Mouse (Mus musculus): ENCODE results near the gene Sgcd. TPM values are rescaled to one million over a fixed set of nuclear protein-coding genes. Genes with fewer than 3 reads are reported as not detected.
"Not testable (repeated sequence)": the region's sequence is repeated elsewhere in the genome, so short reads cannot be mapped to it uniquely, and the experiment has no call there.

The Sgcd gene
- polyA plus RNA-seq, 1 experiment from 2014 or later: 4.8 TPM

- 22% methylated on average over 3 of the region's 3 CpGs for WGBS
- Histone ChIP-seq H3K36me3 (ENCODE audit: control insufficient read depth, insufficient read depth, low read length) (no peaks in the 10 kb centered on the region), H3K27me3 (replicated peaks; ENCODE audit: control insufficient read depth, insufficient read depth, low read length) (no peaks in the 10 kb centered on the region), H3K4me1 (ENCODE audit: control insufficient read depth, insufficient read depth, low read depth, low read length) (no peaks in the 10 kb centered on the region), H3K4me3 (ENCODE audit: low read length) (no peak overlapping the region), H3K9me3 (ENCODE audit: control insufficient read depth, low read length) (no peaks in the 10 kb centered on the region), H3K4me2 (ENCODE audit: low read length) (no peak overlapping the region), H3K9ac (ENCODE audit: low read depth, low read length) (no peak overlapping the region), H3K27ac (ENCODE audit: low read depth, low read length) (no peak overlapping the region)
- no peak for ATAC-seq
Observed at GRCm38 (mm10) chr11:47459214-47459613, 529.6 kb downstream of the Sgcd start.

DNA sequence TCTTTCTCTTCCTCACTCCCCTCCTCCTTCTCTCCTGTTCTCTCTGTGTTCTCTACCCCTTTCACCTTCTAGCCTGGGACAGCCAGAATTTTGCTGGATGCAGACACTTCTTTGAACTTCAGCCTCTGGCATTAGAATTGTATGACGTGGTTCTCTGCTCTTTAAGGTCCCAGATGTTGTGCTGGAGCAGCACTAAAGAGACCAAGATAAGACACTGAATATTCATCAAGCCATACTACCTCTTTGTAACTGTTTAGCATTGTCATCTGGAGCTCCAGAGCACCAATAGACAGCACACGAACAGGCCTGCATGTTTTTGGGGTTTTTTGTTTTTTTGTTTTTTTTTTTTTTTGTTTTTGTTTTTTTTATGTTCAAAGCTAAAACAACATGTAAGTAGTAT, 541.0 kb downstream of the Sgcd start:
- ATAC-seq: no peak
- Histone ChIP-seq H3K4me3 (ENCODE audit: low read length) (no peak overlapping the region), H3K9me3 (ENCODE audit: control insufficient read depth, low read length) (no peaks in the 10 kb centered on the region), H3K27me3 (replicated peaks; ENCODE audit: control insufficient read depth, insufficient read depth, low read length) (no peaks in the 10 kb centered on the region), H3K27ac (ENCODE audit: low read depth, low read length) (no peak overlapping the region), H3K9ac (ENCODE audit: low read depth, low read length) (no peak overlapping the region), H3K4me2 (ENCODE audit: low read length) (no peak overlapping the region), H3K4me1 (ENCODE audit: control insufficient read depth, insufficient read depth, low read depth, low read length) (no peaks in the 10 kb centered on the region), H3K36me3 (ENCODE audit: control insufficient read depth, insufficient read depth, low read length) (no peaks in the 10 kb centered on the region)
- 53% methylated on average over 2 of the region's 2 CpGs for WGBS

DNA sequence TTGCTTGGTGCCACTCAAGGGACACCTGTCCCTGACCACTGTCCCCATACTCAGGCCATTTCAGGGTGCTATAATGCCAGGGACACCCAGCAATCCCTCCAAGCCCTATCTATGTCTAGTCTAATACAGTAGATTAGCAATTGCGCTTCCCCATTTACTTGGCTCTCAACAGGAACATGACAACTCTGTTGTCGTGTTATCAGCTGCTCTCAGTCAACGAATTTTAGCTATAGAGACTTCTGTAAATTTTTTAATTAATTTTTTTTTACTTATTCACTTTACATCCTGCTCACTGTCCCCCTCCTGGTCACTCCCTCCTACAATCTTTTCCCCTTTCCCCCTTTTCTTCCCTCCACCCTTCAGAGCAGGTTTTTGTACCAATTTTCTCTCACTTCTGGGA, 542.4 kb downstream of the Sgcd start:
- H3K36me3 ChIP-seq (ENCODE audit: control insufficient read depth, insufficient read depth, low read length): no peaks in the 10 kb centered on the region
- no peaks in the 10 kb centered on the region for H3K4me1 ChIP-seq (ENCODE audit: control insufficient read depth, insufficient read depth, low read depth, low read length)
- H3K4me3 ChIP-seq (ENCODE audit: low read length): no peak overlapping the region
- no peak for ATAC-seq
- no peaks in the 10 kb centered on the region for H3K27me3 ChIP-seq (replicated peaks; ENCODE audit: control insufficient read depth, insufficient read depth, low read length)
- 86% methylated on average over 3 of the region's 3 CpGs for WGBS
- no peak overlapping the region for H3K9ac ChIP-seq (ENCODE audit: low read depth, low read length)
- no peaks in the 10 kb centered on the region for H3K9me3 ChIP-seq (ENCODE audit: control insufficient read depth, low read length)
- no peak overlapping the region for H3K27ac ChIP-seq (ENCODE audit: low read depth, low read length)
- no peak overlapping the region for H3K4me2 ChIP-seq (ENCODE audit: low read length)

- 67% methylated on average over 2 of the region's 2 CpGs for WGBS
Observed at GRCm38 (mm10) chr11:47445683-47446082, 543.1 kb downstream of the Sgcd start.

DNA sequence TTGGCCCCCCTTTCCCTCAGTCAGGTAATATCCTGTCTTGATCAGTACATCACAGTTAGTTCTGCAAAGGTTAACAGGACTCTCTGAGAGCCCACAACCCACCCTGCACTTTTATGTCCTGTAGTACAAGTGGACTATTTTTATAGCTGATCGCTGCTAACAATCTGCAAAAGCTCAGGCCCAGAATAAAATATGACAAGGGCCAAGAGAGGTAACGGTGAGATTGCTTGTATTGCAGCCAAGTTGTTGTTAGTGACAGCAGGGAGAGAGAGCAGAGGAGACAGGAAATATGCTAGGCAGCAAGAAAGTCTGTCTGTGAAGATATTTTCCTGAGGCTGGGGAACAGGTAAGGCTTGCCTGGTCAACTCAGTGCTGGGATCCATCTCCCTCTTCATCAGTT, 546.5 kb downstream of the Sgcd start:
- 71% methylated on average over 2 of the region's 2 CpGs for WGBS
- Histone ChIP-seq H3K27ac (ENCODE audit: low read depth, low read length) (no peak overlapping the region), H3K36me3 (ENCODE audit: control insufficient read depth, insufficient read depth, low read length) (no peaks in the 10 kb centered on the region), H3K27me3 (replicated peaks; ENCODE audit: control insufficient read depth, insufficient read depth, low read length) (no peaks in the 10 kb centered on the region), H3K9me3 (ENCODE audit: control insufficient read depth, low read length) (no peaks in the 10 kb centered on the region), H3K4me3 (ENCODE audit: low read length) (no peak overlapping the region), H3K4me2 (ENCODE audit: low read length) (no peak overlapping the region), H3K9ac (ENCODE audit: low read depth, low read length) (no peak overlapping the region), H3K4me1 (ENCODE audit: control insufficient read depth, insufficient read depth, low read depth, low read length) (no peaks in the 10 kb centered on the region)
- ATAC-seq: no peak

More at GRCm38 (mm10) chr11:47445683-47446082, 543.1 kb downstream of the Sgcd start:
- Histone ChIP-seq H3K27me3 (replicated peaks; ENCODE audit: control insufficient read depth, insufficient read depth, low read length) (no peaks in the 10 kb centered on the region), H3K4me1 (ENCODE audit: control insufficient read depth, insufficient read depth, low read depth, low read length) (no peaks in the 10 kb centered on the region), H3K27ac (ENCODE audit: low read depth, low read length) (no peak overlapping the region), H3K4me3 (ENCODE audit: low read length) (no peak overlapping the region), H3K4me2 (ENCODE audit: low read length) (no peak overlapping the region), H3K36me3 (ENCODE audit: control insufficient read depth, insufficient read depth, low read length) (no peaks in the 10 kb centered on the region), H3K9ac (ENCODE audit: low read depth, low read length) (no peak overlapping the region), H3K9me3 (ENCODE audit: control insufficient read depth, low read length) (no peaks in the 10 kb centered on the region)
- no peak for ATAC-seq

GRCm38 (mm10) chr11:47399607-47400006, 589.2 kb downstream of the Sgcd start:
- no peak overlapping the region for H3K4me3 ChIP-seq (ENCODE audit: low read length)
- H3K4me2 ChIP-seq (ENCODE audit: low read length): no peak overlapping the region
- no peak overlapping the region for H3K9ac ChIP-seq (ENCODE audit: low read depth, low read length)

DNA sequence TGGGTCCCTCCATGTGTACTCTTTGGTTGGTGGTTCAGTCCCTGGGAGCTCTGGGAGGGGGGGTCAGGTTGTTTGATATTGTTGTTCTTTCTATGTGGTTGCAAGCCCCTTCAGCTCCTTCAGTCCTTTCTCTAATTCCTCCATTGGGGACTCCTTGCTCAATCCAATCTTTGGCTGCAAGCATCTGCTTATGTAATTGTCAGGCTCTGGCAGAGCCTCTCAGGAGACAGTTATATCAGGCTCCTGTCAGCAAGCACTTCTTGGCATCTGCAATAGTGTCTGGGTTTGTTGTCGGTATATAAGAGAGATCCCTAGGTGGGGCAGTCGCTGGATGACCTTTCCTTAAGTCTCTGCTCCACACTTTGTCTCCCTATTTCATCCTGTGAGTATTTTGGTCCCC, 598.0 kb downstream of the Sgcd start:
- not testable (repeated sequence) for ATAC-seq; H3K27me3 ChIP-seq (replicated peaks; ENCODE audit: control insufficient read depth, insufficient read depth, low read length); H3K9ac ChIP-seq (ENCODE audit: low read depth, low read length); H3K4me3 ChIP-seq (ENCODE audit: low read length); H3K9me3 ChIP-seq (ENCODE audit: control insufficient read depth, low read length); H3K36me3 ChIP-seq (ENCODE audit: control insufficient read depth, insufficient read depth, low read length); H3K4me1 ChIP-seq (ENCODE audit: control insufficient read depth, insufficient read depth, low read depth, low read length); H3K4me2 ChIP-seq (ENCODE audit: low read length); H3K27ac ChIP-seq (ENCODE audit: low read depth, low read length)
- 80% methylated on average over 2 of the region's 2 CpGs for WGBS

More at GRCm38 (mm10) chr11:47399607-47400006, 589.2 kb downstream of the Sgcd start:
- H3K4me1 ChIP-seq (ENCODE audit: control insufficient read depth, insufficient read depth, low read depth, low read length): no peaks in the 10 kb centered on the region
- H3K27ac ChIP-seq (ENCODE audit: low read depth, low read length): no peak overlapping the region
- H3K27me3 ChIP-seq (replicated peaks; ENCODE audit: control insufficient read depth, insufficient read depth, low read length): no peaks in the 10 kb centered on the region
- no peaks in the 10 kb centered on the region for H3K36me3 ChIP-seq (ENCODE audit: control insufficient read depth, insufficient read depth, low read length)
- no peaks in the 10 kb centered on the region for H3K9me3 ChIP-seq (ENCODE audit: control insufficient read depth, low read length)
- ATAC-seq: no peak
- 15% methylated on average over 3 of the region's 3 CpGs for WGBS

DNA sequence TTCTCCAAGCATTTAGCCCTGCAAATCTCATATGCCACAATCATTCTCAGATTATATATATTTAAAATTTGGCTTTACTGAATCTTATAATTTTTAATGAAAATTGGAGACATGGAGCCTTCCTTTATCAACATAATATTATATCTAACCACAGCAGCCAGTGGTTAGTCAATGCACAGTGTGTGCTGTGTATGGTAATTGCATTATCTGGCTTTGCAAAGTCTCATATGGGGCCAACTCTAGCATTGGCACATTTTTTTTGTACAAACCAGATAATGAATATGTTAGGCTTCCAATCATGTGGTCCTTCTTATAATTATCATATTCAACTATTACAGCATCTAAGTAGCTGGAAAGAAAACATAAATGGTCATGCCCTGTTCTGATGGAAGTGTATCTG, 599.4 kb downstream of the Sgcd start:
- ATAC-seq: no peak
- no peak overlapping the region for H3K4me3 ChIP-seq (ENCODE audit: low read length)
- no peak overlapping the region for H3K27ac ChIP-seq (ENCODE audit: low read depth, low read length)

DNA sequence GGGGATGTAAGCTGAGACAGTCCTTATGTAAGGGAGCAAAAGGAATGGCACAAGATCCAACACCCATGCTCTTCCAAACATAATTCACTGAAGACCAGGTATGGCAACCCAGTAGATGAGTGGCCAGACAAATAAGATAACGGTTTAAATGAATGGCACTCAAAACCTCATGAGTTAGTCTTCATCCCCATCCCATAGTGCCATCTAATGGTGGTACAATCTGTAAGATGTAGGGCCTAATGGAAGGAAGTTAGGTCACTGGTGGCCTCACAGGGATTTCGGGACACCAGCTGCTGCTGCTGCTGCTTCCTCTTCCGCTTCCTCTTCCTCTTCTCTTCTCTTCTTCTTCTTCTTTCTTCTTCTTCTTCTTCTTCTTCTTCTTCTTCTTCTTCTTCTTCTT, 601.0 kb downstream of the Sgcd start:
- Histone ChIP-seq H3K9me3 (ENCODE audit: control insufficient read depth, low read length) (no peaks in the 10 kb centered on the region), H3K27me3 (replicated peaks; ENCODE audit: control insufficient read depth, insufficient read depth, low read length) (no peaks in the 10 kb centered on the region), H3K4me3 (ENCODE audit: low read length) (no peak overlapping the region), H3K9ac (ENCODE audit: low read depth, low read length) (no peak overlapping the region), H3K36me3 (ENCODE audit: control insufficient read depth, insufficient read depth, low read length) (no peaks in the 10 kb centered on the region), H3K4me2 (ENCODE audit: low read length) (no peak overlapping the region), H3K27ac (ENCODE audit: low read depth, low read length) (no peak overlapping the region), H3K4me1 (ENCODE audit: control insufficient read depth, insufficient read depth, low read depth, low read length) (no peaks in the 10 kb centered on the region)
- no peak for ATAC-seq
- WGBS: 86% methylated on average over 3 of the region's 3 CpGs

More for the DNA sequence above, 599.4 kb downstream of the Sgcd start:
- H3K27me3 ChIP-seq (replicated peaks; ENCODE audit: control insufficient read depth, insufficient read depth, low read length): no peaks in the 10 kb centered on the region
- H3K36me3 ChIP-seq (ENCODE audit: control insufficient read depth, insufficient read depth, low read length): no peaks in the 10 kb centered on the region
- H3K9ac ChIP-seq (ENCODE audit: low read depth, low read length): no peak overlapping the region
- no peaks in the 10 kb centered on the region for H3K4me1 ChIP-seq (ENCODE audit: control insufficient read depth, insufficient read depth, low read depth, low read length)
- H3K4me2 ChIP-seq (ENCODE audit: low read length): no peak overlapping the region
- H3K9me3 ChIP-seq (ENCODE audit: control insufficient read depth, low read length): no peaks in the 10 kb centered on the region

DNA sequence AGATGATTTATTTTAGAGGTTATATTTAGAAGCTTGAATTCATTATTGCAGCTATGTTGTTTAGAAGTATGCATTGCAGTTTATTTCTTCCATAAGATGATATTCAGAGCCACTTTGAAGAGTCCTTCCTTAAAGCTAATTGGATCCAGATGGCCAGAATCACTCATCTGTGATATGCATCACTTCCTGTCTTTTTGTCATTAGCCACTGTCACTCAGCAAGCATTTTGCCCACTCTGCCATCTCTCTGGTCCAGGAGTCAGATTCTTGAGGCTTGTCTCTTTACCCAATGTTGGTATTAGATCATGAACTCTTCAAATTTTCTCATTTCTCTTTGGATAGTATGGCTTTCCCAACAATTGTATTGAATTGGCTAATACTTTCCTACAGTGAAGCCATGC, 602.6 kb downstream of the Sgcd start:
- ATAC-seq: no peak
- Histone ChIP-seq H3K9ac (ENCODE audit: low read depth, low read length) (no peak overlapping the region), H3K4me2 (ENCODE audit: low read length) (no peak overlapping the region), H3K27me3 (replicated peaks; ENCODE audit: control insufficient read depth, insufficient read depth, low read length) (no peaks in the 10 kb centered on the region), H3K9me3 (ENCODE audit: control insufficient read depth, low read length) (no peaks in the 10 kb centered on the region), H3K27ac (ENCODE audit: low read depth, low read length) (no peak overlapping the region), H3K4me1 (ENCODE audit: control insufficient read depth, insufficient read depth, low read depth, low read length) (no peaks in the 10 kb centered on the region), H3K4me3 (ENCODE audit: low read length) (no peak overlapping the region), H3K36me3 (ENCODE audit: control insufficient read depth, insufficient read depth, low read length) (no peaks in the 10 kb centered on the region)
